Mouse (Mus musculus): Measurements from ENCODE around the gene Ccl1. TPM values are rescaled to one million over a fixed set of nuclear protein-coding genes. Genes with fewer than 3 reads are reported as not detected.

Gene Ccl1
- not detected in 2 replicates for polyA plus RNA-seq (2014; fragmentation: Nextera tagmentation; extraction: Ambion mirVana)

GRCm38 (mm10) chr11:82305590-82305989 lies at the start of gene Ccl1:
Gene Ccl1, minus strand, starts transcription at chr11:82305690.
- Histone ChIP-seq H3K9ac (ENCODE audit: low read length) (no peak within 1 kb of the TSS), H3K4me1 (ENCODE audit: control insufficient read depth in 2 of 2, insufficient read depth in 2 of 2, low read length in 2 of 2) (no peaks in the 10 kb centered on the region), H3K36me3 (ENCODE audit: control insufficient read depth, insufficient read depth, low read length) (no peaks in the 10 kb centered on the region), H3K27ac (replicated peaks in 1 of 2; ENCODE audit: control insufficient read depth in 1 of 2, insufficient read depth in 1 of 2, low read depth in 2 of 2, low read length in 2 of 2) (no peak within 1 kb of the TSS), H3K27me3 (ENCODE audit: control insufficient read depth, insufficient read depth, low read length) (no peaks in the 10 kb centered on the region), H3K4me2 (ENCODE audit: low read length) (no peak within 1 kb of the TSS), H3K9me3 (ENCODE audit: control insufficient read depth, low read length) (no peaks in the 10 kb centered on the region), H3K4me3 (ENCODE audit: control insufficient read depth in 1 of 2, insufficient read depth in 1 of 2, low read depth in 1 of 2, low read length in 2 of 2) (no peak within 1 kb of the TSS)
- no peak for ATAC-seq (ENCODE audit: insufficient number of reproducible peaks, insufficient read depth, low FRiP score, low read depth)
- 51% methylated on average over 4 of the region's 4 CpGs for WGBS

GRCm38 (mm10) chr11:82351039-82351438 lies 45.5 kb upstream of the Ccl1 start:
- Histone ChIP-seq H3K36me3 (ENCODE audit: control insufficient read depth, insufficient read depth, low read length) (no peaks in the 10 kb centered on the region), H3K9me3 (ENCODE audit: control insufficient read depth, low read length) (no peaks in the 10 kb centered on the region), H3K27ac (replicated peaks in 1 of 2; ENCODE audit: control insufficient read depth in 1 of 2, insufficient read depth in 1 of 2, low read depth in 2 of 2, low read length in 2 of 2) (no peak overlapping the region), H3K4me2 (ENCODE audit: low read length) (no peak overlapping the region), H3K4me1 (ENCODE audit: control insufficient read depth in 2 of 2, insufficient read depth in 2 of 2, low read length in 2 of 2) (no peaks in the 10 kb centered on the region), H3K27me3 (ENCODE audit: control insufficient read depth, insufficient read depth, low read length) (no peaks in the 10 kb centered on the region), H3K9ac (ENCODE audit: low read length) (no peak overlapping the region), H3K4me3 (ENCODE audit: control insufficient read depth in 1 of 2, insufficient read depth in 1 of 2, low read depth in 1 of 2, low read length in 2 of 2) (no peak overlapping the region)
- WGBS: 68% methylated on average over 10 of the region's 10 CpGs
- no peak for ATAC-seq (ENCODE audit: insufficient number of reproducible peaks, insufficient read depth, low FRiP score, low read depth)

DNA sequence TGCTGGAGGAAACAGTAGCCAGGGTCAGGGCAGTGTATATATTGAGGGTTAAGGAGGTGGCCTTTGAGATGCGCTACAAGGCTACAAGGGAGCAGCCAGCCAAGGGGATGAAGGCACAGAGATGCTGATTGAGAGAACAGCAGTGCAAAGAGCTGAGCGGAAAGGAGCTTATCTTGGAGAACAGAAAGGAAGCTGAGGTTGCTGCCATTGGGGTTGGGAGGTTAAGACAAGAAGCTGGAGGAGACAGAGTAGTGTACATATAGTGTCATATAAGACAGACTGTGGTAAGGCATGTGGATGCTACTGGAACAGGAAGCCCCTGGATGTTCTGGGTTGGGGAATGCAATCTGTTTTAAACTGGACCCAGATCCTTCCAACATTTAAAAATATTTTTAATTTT lies 35.4 kb upstream of the Ccl1 start:
- 40% methylated on average over 2 of the region's 2 CpGs for WGBS
- no peak overlapping the region for H3K4me2 ChIP-seq (ENCODE audit: low read length)
- no peaks in the 10 kb centered on the region for H3K36me3 ChIP-seq (ENCODE audit: control insufficient read depth, insufficient read depth, low read length)
- ATAC-seq (ENCODE audit: insufficient number of reproducible peaks, insufficient read depth, low FRiP score, low read depth): no peak
- no peaks in the 10 kb centered on the region for H3K27me3 ChIP-seq (ENCODE audit: control insufficient read depth, insufficient read depth, low read length)
- peak overlapping the region in 1 of 2 experiments; percentile 64; a peak in 2 of 4 replicates for H3K27ac ChIP-seq (replicated peaks in 1 of 2; ENCODE audit: control insufficient read depth in 1 of 2, insufficient read depth in 1 of 2, low read depth in 2 of 2, low read length in 2 of 2)
- no peaks in the 10 kb centered on the region for H3K9me3 ChIP-seq (ENCODE audit: control insufficient read depth, low read length)
- no peak overlapping the region for H3K4me3 ChIP-seq (ENCODE audit: control insufficient read depth in 1 of 2, insufficient read depth in 1 of 2, low read depth in 1 of 2, low read length in 2 of 2)
- no peak overlapping the region for H3K9ac ChIP-seq (ENCODE audit: low read length)
- H3K4me1 ChIP-seq (ENCODE audit: control insufficient read depth in 2 of 2, insufficient read depth in 2 of 2, low read length in 2 of 2): peaks cover 5 to 6% of the 10 kb centered on the region in 2 experiments; a peak in 1 of 4 replicates

- no peaks in the 10 kb centered on the region for H3K27me3 ChIP-seq (ENCODE audit: control insufficient read depth, insufficient read depth, low read length)
- H3K4me2 ChIP-seq (ENCODE audit: low read length): 0 out of 2 replicates have a peak overlapping the region, but pooled peaks have one; percentile 16
- no peak overlapping the region for H3K9ac ChIP-seq (ENCODE audit: low read length)
- no peak for ATAC-seq (ENCODE audit: insufficient number of reproducible peaks, insufficient read depth, low FRiP score, low read depth)
- peak overlapping the region; percentile 42 to 64 for H3K27ac ChIP-seq (replicated peaks in 1 of 2; ENCODE audit: control insufficient read depth in 1 of 2, insufficient read depth in 1 of 2, low read depth in 2 of 2, low read length in 2 of 2)
- H3K4me3 ChIP-seq (ENCODE audit: control insufficient read depth in 1 of 2, insufficient read depth in 1 of 2, low read depth in 1 of 2, low read length in 2 of 2): no peak overlapping the region
- no peaks in the 10 kb centered on the region for H3K9me3 ChIP-seq (ENCODE audit: control insufficient read depth, low read length)
- peaks cover 3 to 6% of the 10 kb centered on the region in 2 experiments; a peak in 1 of 4 replicates for H3K4me1 ChIP-seq (ENCODE audit: control insufficient read depth in 2 of 2, insufficient read depth in 2 of 2, low read length in 2 of 2)
- no peaks in the 10 kb centered on the region for H3K36me3 ChIP-seq (ENCODE audit: control insufficient read depth, insufficient read depth, low read length)
- WGBS: 29% methylated on average over 6 of the region's 6 CpGs
Observed at GRCm38 (mm10) chr11:82340416-82340815, 34.9 kb upstream of the Ccl1 start.

DNA sequence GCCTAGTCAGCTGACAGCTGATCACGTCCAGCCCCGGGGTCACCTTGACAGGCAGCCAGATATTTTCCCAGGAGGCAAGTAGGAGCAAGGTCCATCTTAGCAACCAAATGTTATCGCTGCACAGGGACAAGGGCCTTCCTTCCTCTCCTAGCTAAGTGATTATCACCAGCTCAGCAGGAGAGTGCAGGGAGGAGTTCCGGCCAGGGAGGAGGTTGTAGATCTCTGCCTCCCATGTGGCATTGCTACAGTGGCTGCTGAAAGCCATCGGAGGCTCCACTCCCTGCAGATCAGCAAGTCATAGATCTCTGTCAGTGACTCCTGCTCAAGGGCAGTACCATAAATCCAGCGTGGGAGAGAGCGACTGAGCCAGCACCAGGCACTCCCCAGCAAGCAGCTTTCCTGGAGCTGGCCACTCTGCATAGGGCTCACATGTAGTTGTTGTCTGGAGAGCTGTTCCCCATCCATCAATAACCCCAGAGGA lies 34.5 kb upstream of the Ccl1 start:
- no peak overlapping the region for H3K4me3 ChIP-seq (ENCODE audit: control insufficient read depth in 1 of 2, insufficient read depth in 1 of 2, low read depth in 1 of 2, low read length in 2 of 2)
- under 1% methylated on average over 7 of the region's 7 CpGs for WGBS
- ATAC-seq (ENCODE audit: insufficient number of reproducible peaks, insufficient read depth, low FRiP score, low read depth): peak; percentile 79
- no peaks in the 10 kb centered on the region for H3K36me3 ChIP-seq (ENCODE audit: control insufficient read depth, insufficient read depth, low read length)
- peak overlapping the region; percentile 42 to 64 for H3K27ac ChIP-seq (replicated peaks in 1 of 2; ENCODE audit: control insufficient read depth in 1 of 2, insufficient read depth in 1 of 2, low read depth in 2 of 2, low read length in 2 of 2)
- 0 out of 2 replicates have a peak overlapping the region, but pooled peaks have one; percentile 16 for H3K4me2 ChIP-seq (ENCODE audit: low read length)
- no peaks in the 10 kb centered on the region for H3K9me3 ChIP-seq (ENCODE audit: control insufficient read depth, low read length)
- no peaks in the 10 kb centered on the region for H3K27me3 ChIP-seq (ENCODE audit: control insufficient read depth, insufficient read depth, low read length)
- H3K9ac ChIP-seq (ENCODE audit: low read length): no peak overlapping the region
- peaks cover 3 to 6% of the 10 kb centered on the region in 2 experiments; a peak in 1 of 4 replicates for H3K4me1 ChIP-seq (ENCODE audit: control insufficient read depth in 2 of 2, insufficient read depth in 2 of 2, low read length in 2 of 2)

GRCm38 (mm10) chr11:82313153-82313552 lies 7.7 kb upstream of the Ccl1 start:
- Histone ChIP-seq H3K27me3 (ENCODE audit: control insufficient read depth, insufficient read depth, low read length) (no peaks in the 10 kb centered on the region), H3K36me3 (ENCODE audit: control insufficient read depth, insufficient read depth, low read length) (no peaks in the 10 kb centered on the region), H3K4me1 (ENCODE audit: control insufficient read depth in 2 of 2, insufficient read depth in 2 of 2, low read length in 2 of 2) (no peaks in the 10 kb centered on the region), H3K9me3 (ENCODE audit: control insufficient read depth, low read length) (no peaks in the 10 kb centered on the region), H3K4me2 (ENCODE audit: low read length) (no peak overlapping the region), H3K27ac (replicated peaks in 1 of 2; ENCODE audit: control insufficient read depth in 1 of 2, insufficient read depth in 1 of 2, low read depth in 2 of 2, low read length in 2 of 2) (no peak overlapping the region), H3K9ac (ENCODE audit: low read length) (no peak overlapping the region), H3K4me3 (ENCODE audit: control insufficient read depth in 1 of 2, insufficient read depth in 1 of 2, low read depth in 1 of 2, low read length in 2 of 2) (no peak overlapping the region)
- no peak for ATAC-seq (ENCODE audit: insufficient number of reproducible peaks, insufficient read depth, low FRiP score, low read depth)
- 34% methylated on average over 7 of the region's 7 CpGs for WGBS

- Histone ChIP-seq H3K27ac (replicated peaks in 1 of 2; ENCODE audit: control insufficient read depth in 1 of 2, insufficient read depth in 1 of 2, low read depth in 2 of 2, low read length in 2 of 2) (no peak overlapping the region), H3K27me3 (ENCODE audit: control insufficient read depth, insufficient read depth, low read length) (no peaks in the 10 kb centered on the region), H3K4me1 (ENCODE audit: control insufficient read depth in 2 of 2, insufficient read depth in 2 of 2, low read length in 2 of 2) (no peaks in the 10 kb centered on the region), H3K4me2 (ENCODE audit: low read length) (no peak overlapping the region), H3K9ac (ENCODE audit: low read length) (no peak overlapping the region), H3K36me3 (ENCODE audit: control insufficient read depth, insufficient read depth, low read length) (no peaks in the 10 kb centered on the region), H3K9me3 (ENCODE audit: control insufficient read depth, low read length) (no peaks in the 10 kb centered on the region), H3K4me3 (ENCODE audit: control insufficient read depth in 1 of 2, insufficient read depth in 1 of 2, low read depth in 1 of 2, low read length in 2 of 2) (no peak overlapping the region)
- ATAC-seq (ENCODE audit: insufficient number of reproducible peaks, insufficient read depth, low FRiP score, low read depth): no peak
- WGBS: 23% methylated on average over 12 of the region's 12 CpGs
Observed at GRCm38 (mm10) chr11:82310336-82311045, 5.0 kb upstream of the Ccl1 start.
